Mouse (Mus musculus) stomach, postnatal 0 days (tissue): Measurements from ENCODE around the gene Gm9936.
"Not testable (repeated sequence)": the region's sequence is repeated elsewhere in the genome, so short reads cannot be mapped to it uniquely, and the experiment has no call there.

ENCODE experiments used
- CTCF ChIP-seq: IDR thresholded peaks from 2 replicates; pipeline ENCODE4 v1.5.1; 2016; ENCODE audit warnings: antibody characterized with exemption, low read depth, mild to moderate bottlenecking, moderate library complexity
- EP300 ChIP-seq: optimal IDR thresholded peaks from 2 replicates; pipeline ENCODE3; 2016; ENCODE audit warnings: antibody characterized with exemption

- TF ChIP-seq CTCF, EP300: not testable (repeated sequence)
Measured at GRCm38 (mm10) chr5:114853364-114853763, 5.1 kb downstream of the Gm9936 start, which contains the start of gene 4930519G04Rik.
